Mouse (Mus musculus): Measurements from ENCODE around the gene Chp2.

Gene Chp2
- long read RNA-seq, experiment 1, partial matches to known transcripts, result 0 of 1 reads
- long read RNA-seq, experiment 1, other reads (novel, unspliced or antisense), result 0 of 1 reads
- long read RNA-seq, experiment 2, partial matches to known transcripts, result 0 of 1 reads
- long read RNA-seq, experiment 2, other reads (novel, unspliced or antisense), result 0 of 1 reads

- intact Hi-C loops (cut with DNase I), result no loop called here
These were observed at the start of gene Chp2 for GRCm38 (mm10) chr7:122219315-122219801. Gene Chp2, plus strand, starts transcription at chr7:122219496.

GRCm38 (mm10) chr7:122170705-122171104, 48.6 kb upstream of the Chp2 start:
- intact Hi-C loops (cut with DNase I), result no loop called here

DNA sequence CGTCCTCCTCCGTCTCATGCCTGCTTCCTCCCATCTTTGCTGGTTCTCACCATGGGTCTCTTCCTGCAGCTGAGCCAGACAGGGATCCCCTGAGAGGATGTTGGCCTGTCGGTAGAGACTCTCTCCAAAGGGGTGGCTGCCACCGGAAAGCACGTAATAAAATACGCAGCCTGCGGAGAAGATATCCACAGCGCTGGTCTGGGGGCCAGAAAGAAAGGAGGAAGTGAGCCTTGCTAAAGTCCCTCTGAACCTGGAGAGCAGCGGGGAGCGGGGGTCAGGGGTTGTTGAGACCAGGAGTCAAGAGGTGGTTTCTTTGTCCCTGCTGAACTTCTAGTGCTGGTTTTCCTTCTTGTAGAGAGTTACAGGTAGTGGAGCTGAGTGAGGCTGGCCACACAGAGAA, 47.7 kb upstream of the Chp2 start:
- intact Hi-C loops (cut with DNase I), result no loop called here

DNA sequence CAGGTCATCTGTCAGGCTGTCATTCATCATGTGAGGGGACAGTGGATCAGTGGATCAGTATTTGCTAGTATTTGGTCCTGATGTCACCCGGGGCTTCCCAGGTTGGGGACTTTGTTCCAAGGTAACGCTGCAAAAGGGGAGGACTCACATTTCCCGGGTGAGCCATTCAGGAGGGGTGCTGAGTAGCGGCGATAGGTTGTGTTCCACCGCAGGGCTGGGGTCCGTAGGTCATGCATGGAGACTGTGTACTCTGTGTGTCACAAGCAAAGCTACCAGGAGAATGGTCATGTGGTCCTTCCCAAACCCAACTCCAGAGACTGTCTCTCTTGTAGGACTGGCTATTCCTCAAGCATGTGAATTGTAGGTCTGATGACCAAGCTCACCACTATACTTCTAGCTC, 38.6 kb upstream of the Chp2 start:
- intact Hi-C loops (cut with DNase I), result no loop called here

DNA sequence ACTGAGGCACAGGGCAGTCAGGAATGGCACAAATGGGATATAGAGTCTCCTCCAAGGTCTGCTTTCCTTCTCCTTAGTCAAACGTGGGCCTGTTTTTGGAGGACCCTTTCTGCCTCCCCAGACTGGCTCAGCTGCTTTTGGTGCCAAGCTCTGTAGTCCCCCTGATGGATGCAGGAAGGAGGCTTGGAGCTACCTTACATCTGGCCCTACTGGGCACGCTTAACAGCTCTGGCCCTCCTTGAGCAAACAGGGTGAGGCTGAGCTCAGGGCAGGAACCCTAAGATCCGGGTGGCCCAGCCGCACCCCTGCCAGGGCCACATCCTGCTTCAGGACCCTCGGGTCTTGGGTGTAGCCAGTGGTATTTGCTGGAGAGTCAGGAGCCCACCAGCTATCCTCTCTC, 34.7 kb upstream of the Chp2 start:
- intact Hi-C loops (cut with DNase I), result no loop called here

DNA sequence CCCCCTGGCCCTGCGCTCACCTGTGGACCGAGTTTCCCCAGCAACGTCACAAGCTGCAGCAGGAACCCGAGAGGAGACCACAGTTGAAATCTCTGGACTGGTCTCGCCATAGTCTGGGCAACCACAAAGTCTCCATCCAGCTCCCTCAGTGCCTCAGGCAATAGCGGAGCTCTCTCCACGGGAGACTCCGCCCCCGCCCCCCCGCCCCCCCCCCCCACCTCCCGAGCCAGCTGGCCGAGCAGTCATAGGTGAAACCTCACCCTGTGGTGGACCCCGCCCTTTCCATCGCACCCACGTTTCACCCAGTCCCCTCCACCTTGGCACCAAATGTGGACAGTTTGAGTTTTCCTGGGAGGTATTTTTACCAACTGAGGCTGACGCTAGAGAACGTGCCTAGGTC, 33.3 kb upstream of the Chp2 start, which contains the start of gene Ern2:
Gene Ern2 (minus strand): TSS at position 165 of the 400 bp plus-strand sequence.
- intact Hi-C loops (cut with DNase I), result no loop called here

GRCm38 (mm10) chr7:122189484-122189883, 29.8 kb upstream of the Chp2 start:
- intact Hi-C loops (cut with DNase I), result no loop called here

- intact Hi-C loops (cut with DNase I), result no loop called here
These were observed 28.2 kb upstream of the Chp2 start for GRCm38 (mm10) chr7:122191097-122191496.

DNA sequence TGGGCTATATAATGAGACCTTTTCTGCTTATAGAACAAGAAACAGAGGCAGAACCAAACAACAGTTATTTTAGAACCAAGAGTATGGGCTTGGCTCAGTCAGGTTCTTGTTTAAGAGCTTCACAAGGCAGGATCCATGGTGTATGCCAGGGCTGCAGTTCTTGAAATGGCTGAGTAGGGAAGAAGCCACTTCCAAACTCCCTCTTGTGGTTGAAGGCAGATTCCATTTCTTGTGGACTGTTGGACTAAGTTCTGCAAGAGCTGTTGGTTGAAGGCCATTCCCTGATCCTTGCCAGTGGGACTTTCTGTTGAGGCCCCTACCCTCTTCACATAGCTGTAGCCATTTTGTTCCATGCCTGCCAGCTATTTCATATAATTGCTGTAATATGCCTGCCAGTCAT, 25.4 kb upstream of the Chp2 start:
- intact Hi-C loops (cut with DNase I), result no loop called here

GRCm38 (mm10) chr7:122196771-122197170, 22.5 kb upstream of the Chp2 start:
- intact Hi-C loops (cut with DNase I), result no loop called here

DNA sequence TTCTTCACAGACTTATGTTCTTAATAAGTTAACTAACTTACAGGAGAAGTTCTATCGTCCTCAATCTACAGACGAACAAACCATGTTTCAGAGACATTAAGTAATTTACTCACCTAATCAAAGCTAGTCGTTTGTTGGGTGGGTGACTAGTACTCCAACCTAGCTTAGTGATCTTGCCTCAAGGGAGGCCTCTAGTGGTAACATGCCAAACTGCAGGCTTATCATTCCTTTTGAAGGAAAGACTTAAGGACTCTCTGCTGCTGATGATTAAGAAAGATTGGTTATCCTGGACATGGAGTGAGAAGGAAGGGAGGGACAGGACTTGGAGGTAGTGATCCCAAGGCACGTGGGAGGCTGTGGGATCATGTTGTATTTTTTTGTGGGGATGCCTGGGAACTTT, 22.0 kb upstream of the Chp2 start:
- intact Hi-C loops (cut with DNase I), result no loop called here

- intact Hi-C loops (cut with DNase I), result loop anchor here (2.0 kb wide), 1 partner anchor 44 kb away; no protein-coding TSS in a partner anchor
These were observed 20.0 kb upstream of the Chp2 start for GRCm38 (mm10) chr7:122199296-122199695.

- intact Hi-C loops (cut with DNase I), result no loop called here
These were observed 15.4 kb upstream of the Chp2 start for GRCm38 (mm10) chr7:122203936-122204335.

GRCm38 (mm10) chr7:122206121-122206520, 13.2 kb upstream of the Chp2 start:
- intact Hi-C loops (cut with DNase I), result no loop called here

GRCm38 (mm10) chr7:122208276-122209021, 10.8 kb upstream of the Chp2 start:
- intact Hi-C loops (cut with DNase I), result no loop called here

DNA sequence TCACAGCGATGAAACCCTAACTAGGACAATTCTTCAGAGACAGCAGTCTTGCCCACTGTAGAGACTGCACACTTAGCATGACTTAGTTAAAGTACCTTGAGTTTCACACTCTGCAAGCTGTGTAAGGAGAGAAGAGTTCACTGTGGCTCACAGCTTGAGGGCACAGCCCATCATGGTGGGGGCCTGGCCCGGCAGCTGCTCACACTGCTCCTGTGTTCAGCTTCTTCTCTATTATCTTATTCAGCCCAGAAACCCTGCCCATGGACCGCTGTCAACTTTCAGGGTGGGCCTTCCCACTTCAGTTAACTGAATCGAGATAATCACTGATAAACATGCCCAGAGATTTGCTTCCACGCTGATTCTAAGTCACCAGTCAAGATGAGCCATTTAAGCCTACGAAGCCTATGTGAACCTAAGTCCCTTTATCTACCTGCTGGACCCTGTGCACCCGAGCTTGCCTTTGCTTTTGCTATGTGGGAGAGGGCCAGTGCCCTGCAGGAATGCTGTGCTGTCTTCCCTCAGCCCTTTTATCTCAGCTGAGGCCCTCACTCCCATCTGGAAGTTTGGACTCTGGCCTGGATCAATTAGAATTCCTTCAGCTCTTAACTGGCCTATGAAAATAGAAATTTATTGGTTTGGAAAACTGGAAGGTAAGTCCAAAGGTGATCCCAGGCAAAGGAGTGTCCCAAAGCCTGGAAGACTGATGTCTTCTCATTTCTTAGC, 6.9 kb downstream of the Chp2 start:
- intact Hi-C loops (cut with DNase I), result no loop called here

DNA sequence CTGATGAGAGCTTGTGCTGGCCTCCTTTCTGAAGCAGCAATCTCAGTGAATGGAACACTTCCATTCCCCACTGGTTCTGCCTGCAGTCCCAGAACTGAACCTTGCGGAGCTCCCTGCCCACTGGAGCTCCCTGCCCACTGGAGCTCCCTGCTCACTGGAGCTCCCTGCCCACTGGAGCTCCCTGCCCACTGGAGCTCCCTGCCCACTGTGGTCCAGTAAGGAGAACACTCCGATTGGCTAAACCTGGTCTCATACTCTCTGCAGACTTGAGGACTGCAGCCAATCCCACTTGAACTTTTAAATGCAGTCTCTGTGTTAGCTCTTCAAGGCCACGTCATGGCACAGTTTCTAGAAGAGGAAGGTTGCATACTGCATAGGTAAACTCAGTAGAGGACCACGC, 7.4 kb downstream of the Chp2 start:
- intact Hi-C loops (cut with DNase I), result no loop called here

DNA sequence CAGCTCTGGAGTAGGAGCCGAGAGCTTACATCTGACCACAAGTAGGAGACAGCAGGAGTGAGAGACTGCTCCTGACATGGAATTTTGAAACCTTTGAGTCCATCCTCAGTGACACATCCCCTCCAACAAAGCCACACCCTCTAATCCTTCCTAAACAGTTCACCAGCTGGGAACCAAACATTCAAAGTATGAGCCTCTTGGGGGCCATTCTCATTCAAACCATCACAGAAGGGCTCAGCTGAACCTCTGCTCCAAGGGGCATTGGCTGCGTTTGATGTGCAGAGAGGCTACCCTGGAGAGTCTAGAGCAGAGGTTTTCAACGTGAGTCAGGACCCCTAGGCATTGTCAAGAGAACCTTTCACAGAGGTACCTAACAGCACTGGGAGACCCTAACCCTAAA, 10.0 kb downstream of the Chp2 start:
- intact Hi-C loops (cut with DNase I), result no loop called here

- intact Hi-C loops (cut with DNase I), result no loop called here
These were observed 10.6 kb downstream of the Chp2 start for GRCm38 (mm10) chr7:122229916-122230315.

DNA sequence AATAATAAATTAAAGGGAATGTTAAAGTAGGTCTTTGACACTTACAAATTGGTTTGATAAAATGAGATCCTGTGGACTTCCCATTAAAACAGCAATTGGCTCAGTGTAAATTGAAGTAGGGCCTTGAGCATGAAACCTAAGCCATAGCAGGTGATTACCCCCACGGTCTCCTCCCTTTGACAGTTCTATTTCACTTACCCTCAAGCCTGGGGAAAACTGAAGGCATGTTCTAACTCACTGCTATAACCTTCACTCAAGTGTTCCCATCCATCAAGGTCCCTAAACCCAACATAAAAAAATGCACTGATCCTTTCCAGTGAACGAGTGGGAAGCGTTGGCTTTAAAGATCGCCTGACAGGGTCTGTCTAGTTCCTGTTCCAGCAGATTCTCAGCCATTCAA, 11.6 kb downstream of the Chp2 start:
- intact Hi-C loops (cut with DNase I), result no loop called here

- intact Hi-C loops (cut with DNase I), result no loop called here
These were observed 19.6 kb downstream of the Chp2 start for GRCm38 (mm10) chr7:122238939-122239338.

GRCm38 (mm10) chr7:122240413-122241119, 21.3 kb downstream of the Chp2 start:
- intact Hi-C loops (cut with DNase I), result no loop called here

All from adrenal gland (tissue).